Mouse (Mus musculus): ENCODE measurements around the gene Prkch.

The Prkch gene

GRCm38 (mm10) chr12:73611741-73612140, 27.1 kb downstream of the Prkch start:
- no peak for DNase-seq (ENCODE audit: low spot score)

GRCm38 (mm10) chr12:73613183-73613582, 28.6 kb downstream of the Prkch start:
- no peak for DNase-seq (ENCODE audit: low spot score)

GRCm38 (mm10) chr12:73617652-73618051, 33.1 kb downstream of the Prkch start:
- peak; percentile 20 for DNase-seq (ENCODE audit: low spot score)

DNA sequence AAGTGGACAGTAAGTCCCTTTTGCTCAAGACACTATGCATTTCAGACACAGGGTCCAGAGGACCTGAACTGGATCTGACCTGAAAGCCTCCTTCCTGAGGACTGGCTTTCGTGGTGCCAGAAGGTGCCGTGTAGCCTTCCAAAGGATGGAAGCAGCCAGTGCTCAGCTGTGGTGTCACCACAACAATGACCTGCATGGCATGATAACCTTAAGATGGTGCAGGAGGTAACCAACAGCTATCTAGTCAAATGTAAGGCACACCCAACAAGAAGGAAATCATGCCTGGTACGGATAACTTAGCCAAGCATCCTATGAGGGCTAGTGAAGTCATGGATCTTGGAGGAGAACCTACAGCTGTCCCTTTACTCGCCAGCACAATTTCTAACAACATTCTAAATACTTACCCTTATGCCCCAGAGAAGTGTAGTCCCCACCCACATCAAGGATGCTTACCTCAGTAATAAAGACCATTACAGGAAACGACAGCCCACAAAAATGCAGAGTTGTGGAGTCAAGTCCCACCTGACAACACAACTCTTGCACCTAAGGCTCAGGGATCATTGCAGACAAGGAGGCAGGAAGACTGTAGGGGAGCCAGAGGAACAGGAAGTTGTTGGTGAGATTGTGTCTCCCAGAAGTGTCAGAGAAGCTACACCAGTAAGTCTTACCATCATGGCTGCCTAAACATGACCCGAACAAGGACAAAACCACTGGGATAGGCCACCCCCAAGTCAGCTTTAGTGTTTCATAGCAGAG, 40.9 kb downstream of the Prkch start:
- DNase-seq (ENCODE audit: low spot score) = no peak

GRCm38 (mm10) chr12:73627902-73628301, 43.3 kb downstream of the Prkch start:
- no peak for DNase-seq (ENCODE audit: low spot score)

- DNase-seq (ENCODE audit: low spot score) = no peak
Observed at GRCm38 (mm10) chr12:73630596-73630995, 46.0 kb downstream of the Prkch start.

GRCm38 (mm10) chr12:73631148-73631547, 46.6 kb downstream of the Prkch start:
- DNase-seq (ENCODE audit: low spot score) = no peak

- DNase-seq (ENCODE audit: low spot score) = no peak
Observed at GRCm38 (mm10) chr12:73632671-73633244, 48.2 kb downstream of the Prkch start.

DNA sequence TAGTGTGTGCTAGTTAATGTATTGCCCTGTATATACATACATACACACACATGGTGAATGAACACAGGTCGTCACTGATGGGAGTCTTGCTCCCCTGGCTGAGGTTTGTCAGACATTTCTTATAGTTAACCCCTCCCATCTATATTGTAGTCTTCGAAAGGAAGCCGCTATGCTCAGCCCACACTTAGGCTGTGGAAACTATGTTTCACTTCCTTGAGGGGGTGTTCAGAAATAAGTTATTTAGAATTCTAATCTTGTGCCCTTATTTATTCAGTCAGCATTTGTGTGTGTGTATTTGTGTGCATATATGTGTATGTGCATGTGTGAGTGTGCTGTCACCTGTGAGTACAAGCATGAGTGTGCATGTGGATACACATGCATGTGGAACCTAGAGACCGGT, 49.1 kb downstream of the Prkch start:
- DNase-seq (ENCODE audit: low spot score) = no peak

DNA sequence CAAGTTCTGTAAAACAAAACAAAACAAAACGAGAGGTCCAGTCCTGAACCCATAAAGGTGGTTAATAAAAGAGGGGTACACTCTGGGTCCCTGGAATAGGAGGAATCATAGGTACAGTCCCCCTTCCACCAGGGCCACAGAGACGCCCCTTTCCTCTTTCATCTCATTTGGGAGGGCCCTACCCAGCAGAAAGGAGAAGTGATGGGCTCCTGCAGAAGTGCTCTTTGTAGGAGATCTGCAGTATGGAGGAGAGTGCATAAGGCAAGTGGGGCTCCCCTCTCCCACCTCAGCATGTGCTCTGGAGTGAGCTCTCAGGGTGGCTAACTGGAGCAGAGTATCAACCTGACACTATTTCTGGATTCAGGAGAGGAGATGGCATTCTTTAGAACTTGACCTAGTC, 55.0 kb downstream of the Prkch start:
- DNase-seq (ENCODE audit: low spot score) = no peak

GRCm38 (mm10) chr12:73641183-73641582, 56.6 kb downstream of the Prkch start:
- no peak for DNase-seq (ENCODE audit: low spot score)

DNA sequence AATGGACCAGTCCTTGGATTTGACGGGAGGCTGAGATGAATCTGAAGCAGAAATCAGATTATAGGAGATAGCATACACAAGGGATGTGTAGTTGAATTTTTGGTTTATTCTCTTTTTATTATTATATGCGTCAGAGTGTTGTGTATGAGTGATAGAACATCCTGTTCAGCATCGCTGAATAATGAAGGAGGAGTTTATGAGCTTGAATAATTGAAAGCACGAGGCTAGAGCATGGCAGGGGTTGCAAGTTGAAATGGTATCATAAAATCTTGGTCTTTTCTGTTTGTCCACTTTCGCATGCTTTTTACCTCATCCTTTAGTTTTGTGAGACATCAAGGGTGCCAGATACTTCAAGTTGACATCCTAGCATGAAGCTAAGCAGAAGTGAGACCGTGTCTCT, 60.6 kb downstream of the Prkch start:
- DNase-seq (ENCODE audit: low spot score) = no peak

DNA sequence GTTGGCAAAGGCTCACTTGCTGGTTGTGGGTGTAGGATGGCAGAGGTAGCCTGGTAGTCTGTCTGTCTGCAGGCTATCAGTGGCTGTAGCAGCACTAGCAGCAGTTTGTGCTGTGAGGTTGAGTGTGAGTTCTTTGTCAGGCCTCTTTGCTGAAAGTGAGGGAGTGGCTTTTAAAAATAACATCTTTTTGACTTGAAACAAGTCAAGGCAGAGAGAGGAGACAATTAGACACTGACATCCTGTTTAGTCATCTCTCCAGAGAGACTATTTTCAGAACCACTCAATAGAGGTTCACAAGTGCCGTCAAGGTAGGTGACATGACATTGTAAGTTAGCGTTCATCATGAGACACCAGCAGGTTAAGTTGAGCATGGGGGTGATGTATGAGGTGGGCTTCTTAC, 63.1 kb downstream of the Prkch start:
- DNase-seq (ENCODE audit: low spot score) = no peak

- no peak for DNase-seq (ENCODE audit: low spot score)
Observed at GRCm38 (mm10) chr12:73656568-73657204, 72.1 kb downstream of the Prkch start.

DNA sequence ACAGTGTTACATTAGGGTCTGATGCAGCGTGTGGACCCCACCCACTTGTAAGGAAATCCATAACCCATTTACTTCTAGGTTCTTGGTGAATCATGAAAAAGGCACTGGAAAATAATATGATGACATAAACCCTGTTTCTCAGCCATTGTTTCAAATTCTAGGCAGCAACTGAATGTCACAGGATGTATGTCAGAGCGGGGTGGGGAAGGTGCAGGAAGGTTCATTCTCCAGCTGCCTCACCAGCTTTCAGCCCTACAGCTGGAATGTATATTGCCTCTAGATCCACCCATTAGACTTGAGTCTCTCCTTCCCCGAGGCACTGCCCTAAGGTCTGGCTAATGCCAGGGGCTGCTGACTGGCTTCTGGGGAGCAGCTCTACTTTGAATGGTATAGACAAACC, 78.8 kb downstream of the Prkch start:
- no peak for DNase-seq (ENCODE audit: low spot score)

- DNase-seq (ENCODE audit: low spot score) = no peak
Observed at GRCm38 (mm10) chr12:73666701-73667100, 82.1 kb downstream of the Prkch start.

DNA sequence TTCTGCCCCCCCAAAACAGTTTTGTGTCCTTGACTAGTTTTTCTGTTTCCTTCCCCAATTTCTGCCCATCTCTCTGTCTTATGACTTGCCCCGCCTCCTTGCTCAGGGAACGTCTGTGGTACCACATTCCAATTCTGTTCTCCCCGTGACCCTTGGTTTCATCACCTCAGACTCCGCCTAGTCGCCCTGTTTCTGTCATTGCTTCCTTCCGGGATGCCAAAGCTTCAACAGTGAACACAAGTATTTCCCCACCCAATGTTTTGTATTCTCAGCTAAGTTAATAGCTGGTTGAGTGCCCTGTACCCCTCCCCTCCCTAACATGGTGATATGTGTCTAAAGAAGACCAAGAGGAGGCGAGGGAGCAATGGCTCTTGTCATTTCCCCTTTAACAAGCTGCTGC, 83.0 kb downstream of the Prkch start:
- no peak for DNase-seq (ENCODE audit: low spot score)

DNA sequence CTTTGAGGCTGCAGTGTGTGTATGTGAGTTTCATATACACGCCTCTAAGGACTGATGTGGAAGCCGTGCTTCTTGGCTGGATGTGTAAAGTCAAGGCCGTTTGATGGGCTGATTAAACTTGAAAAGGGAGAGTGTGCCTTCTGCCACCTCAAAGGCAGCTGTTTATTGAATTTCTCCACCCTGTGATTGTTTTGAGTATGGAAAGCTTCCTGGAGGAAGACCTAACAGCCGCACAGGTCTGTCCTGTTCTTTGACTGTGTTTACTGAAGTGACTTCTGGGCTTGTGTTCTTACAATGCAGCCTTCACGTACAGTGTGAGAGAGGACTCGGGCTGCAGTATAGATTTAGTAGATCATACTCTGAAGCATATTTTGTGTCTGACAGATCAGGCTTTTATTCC, 86.1 kb downstream of the Prkch start:
- DNase-seq (ENCODE audit: low spot score) = no peak

DNA sequence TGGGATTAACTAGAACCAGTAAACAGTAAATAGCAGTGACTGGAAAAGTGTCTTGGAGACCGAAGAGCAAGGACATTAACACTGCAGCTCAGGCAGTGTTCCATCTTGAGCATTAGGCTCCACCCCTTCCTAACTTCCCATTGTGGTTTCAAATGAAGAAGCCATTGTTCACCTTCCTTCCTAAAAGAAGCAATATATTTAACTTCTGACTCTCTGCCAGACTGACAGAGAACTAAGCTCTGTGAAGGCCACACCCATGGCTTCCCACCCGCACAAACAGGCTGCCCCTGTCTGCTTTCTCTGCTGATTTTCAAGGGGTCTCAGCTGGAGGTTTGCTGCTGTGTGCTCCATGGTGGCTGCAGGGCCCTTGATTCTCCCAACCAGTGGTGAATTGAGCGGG, 86.9 kb downstream of the Prkch start:
- no peak for DNase-seq (ENCODE audit: low spot score)

- DNase-seq (ENCODE audit: low spot score) = no peak
Observed at GRCm38 (mm10) chr12:73672007-73672406, 87.4 kb downstream of the Prkch start.

GRCm38 (mm10) chr12:73673783-73674182, 89.2 kb downstream of the Prkch start:
- DNase-seq (ENCODE audit: low spot score) = no peak

DNA sequence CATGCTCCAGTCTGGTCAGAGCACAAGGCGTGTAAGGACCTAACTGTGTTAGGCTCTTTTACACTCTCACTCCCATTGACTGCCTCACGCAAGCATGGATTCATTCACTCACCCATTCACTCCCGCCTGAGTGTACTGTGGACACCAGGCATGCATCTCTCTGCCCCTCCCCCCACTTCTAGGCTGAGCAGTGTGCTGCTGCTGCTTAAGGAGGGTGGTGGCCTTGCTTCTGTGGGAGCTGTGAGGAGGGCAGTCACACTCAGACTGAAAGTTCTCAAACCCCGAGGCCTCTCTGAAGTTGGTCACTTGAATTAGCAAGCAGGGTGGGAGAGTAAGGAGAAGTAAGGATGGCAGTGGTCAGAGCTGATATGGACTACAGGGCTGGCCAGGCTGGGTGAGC, 90.6 kb downstream of the Prkch start:
- DNase-seq (ENCODE audit: low spot score) = no peak

DNA sequence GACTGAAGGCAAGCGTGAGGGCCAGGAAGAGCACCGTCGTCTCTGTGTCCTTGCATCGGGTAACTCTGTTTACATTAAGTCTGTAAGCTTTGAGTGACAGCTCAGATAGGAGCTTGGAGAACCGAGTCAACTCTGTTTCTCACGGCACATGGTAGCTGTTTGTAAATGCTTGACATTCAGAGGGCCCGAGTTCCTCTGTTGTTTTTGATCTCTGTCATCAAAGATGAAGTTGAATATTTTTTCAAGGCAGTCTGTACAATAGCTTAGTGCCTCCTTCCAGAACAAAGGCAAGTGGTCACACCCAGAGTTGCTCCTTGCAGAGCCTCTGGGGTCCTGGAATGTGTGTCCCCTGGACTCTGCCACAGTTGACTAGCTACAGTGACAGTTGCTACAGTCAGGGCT, 94.8 kb downstream of the Prkch start:
- no peak for DNase-seq (ENCODE audit: low spot score)

GRCm38 (mm10) chr12:73682921-73683346, 98.3 kb downstream of the Prkch start:
- no peak for DNase-seq (ENCODE audit: low spot score)

Data from ovary, adult 18-20 months (tissue).